Mouse (Mus musculus) CD4-positive, CD25-positive, alpha-beta regulatory T cell, adult 2 months (primary cell): ENCODE data around the gene Vdr.

Source experiments
- DNase-seq: peaks from one replicate; pipeline ENCODE4 v3.0.0-alpha.2; 2012; ENCODE audit warnings: low read depth, low spot score

Gene Vdr

DNA sequence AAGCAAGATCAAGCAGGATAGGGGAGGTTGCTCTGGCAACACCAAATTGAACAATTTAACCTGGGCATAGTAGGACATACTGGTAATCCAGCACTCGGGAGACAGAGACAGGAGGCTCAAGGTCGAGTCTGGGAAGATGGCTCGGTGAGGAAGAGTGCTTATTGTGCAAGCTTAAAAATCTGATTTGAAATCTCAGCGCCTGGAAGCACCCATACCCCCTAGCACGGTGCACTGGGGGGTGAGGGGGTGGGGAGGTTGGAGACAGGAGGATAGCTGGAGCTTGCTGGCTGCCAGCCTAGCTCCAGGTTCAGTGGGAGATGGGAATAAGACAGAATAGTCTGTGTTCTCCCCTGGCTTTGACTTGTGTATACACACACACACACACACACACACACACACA is 9.9 kb upstream of the Vdr start:
- DNase-seq = no peak

DNA sequence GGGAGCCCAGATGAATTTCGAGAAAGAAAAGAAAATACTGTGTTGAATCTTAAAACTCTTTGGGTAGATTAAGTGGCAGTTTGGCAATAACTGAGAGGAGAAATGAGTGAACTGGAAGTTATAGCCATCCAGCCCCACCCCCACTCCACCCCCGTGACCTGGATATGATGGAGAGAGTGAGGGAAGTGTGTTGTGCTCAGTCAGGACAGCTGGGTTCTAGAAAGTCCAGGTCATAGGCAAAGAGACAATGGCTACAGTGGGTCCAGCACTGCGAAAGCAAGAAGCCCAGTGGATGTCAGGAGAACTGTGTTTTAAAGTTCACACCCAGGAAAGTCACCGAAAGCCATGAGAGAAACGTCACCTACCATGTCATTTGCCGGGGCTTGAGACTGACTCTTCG is 8.8 kb upstream of the Vdr start:
- DNase-seq = no peak

DNA sequence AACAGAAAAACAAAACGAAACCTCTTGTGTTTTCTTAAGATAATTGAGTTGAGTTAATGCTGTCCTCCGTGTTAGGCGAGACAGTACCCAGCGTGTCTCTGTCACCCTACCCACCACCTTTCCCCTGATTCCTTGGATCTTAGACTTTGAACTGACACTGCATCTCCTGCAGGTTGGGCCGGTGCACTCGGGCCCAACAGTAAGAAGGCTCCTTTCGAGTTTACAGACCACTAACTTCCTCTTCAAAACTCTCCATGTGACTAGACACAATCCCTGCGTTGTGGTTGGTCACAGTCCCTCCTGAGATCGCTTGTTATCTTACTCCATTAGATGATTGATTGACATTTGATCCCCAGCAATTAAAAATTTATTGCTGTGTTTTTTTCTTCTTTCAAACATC is 7.6 kb upstream of the Vdr start:
- DNase-seq = no peak

DNA sequence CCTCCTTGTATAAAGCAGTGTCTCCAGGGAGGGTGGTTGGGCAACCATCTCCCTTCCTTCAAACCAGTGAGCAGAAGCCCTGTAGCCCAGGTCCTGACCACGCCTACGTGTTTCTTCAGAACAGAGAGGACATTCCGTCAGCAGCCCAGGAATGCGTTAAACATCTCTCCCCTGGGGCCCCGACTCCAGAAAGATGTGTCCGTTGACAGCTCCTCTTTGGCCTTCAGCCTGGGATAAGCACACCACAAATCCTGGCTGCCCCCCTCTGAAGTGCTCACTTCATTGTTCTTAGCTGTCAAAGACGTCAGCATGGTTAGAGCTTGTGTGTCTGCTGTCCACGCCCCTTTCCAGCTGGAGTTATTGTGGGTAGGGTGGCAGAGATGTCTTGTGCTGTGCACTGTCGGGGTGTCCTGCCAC is 3.9 kb upstream of the Vdr start:
- no peak for DNase-seq

DNA sequence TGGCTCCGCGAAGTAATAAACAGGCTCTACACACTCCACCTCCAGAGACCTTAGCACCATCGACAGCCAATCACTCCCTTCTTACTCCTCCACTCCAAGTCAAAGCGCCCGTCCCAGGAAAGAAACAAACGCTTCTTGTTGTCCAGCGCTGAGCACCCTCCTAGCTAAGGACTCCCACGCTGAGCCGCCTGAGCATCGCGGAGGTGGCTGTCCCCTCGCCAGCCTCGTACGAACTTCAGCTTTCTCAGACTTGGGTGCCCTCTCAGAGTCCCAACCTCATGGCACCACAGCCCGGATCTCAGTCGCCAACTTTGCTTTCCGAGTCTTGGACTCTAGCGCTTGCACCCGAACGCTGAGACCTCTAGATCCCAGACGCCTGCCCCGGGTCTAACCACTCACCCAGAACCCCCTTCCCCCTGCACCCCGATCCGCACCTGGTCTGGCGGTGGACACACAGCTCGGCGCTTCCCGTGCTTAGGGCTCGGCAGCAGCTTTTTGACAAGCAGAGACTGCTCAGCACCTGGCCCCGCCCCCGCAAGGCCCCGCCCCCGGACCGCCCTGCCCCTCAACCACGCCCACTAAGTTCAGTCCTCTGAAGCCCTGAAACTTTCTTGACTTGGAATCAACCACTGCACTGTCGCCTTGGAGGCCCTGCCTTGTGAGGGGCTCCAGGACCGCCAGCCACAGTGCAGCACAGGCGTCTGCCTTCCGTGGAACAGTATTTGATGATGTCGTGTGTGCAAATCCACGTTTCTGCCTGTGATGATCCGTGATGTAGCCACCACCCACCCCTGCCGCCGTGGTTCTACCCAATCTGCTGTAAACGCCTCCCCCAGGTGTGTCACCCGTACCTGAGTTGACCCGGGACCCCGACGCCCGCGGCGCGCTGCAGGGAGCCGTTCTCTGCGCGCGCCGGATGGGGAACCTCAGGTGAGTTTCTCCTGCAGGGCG is 2.4 kb downstream of the Vdr start:
- peak; percentile 84 for DNase-seq

DNA sequence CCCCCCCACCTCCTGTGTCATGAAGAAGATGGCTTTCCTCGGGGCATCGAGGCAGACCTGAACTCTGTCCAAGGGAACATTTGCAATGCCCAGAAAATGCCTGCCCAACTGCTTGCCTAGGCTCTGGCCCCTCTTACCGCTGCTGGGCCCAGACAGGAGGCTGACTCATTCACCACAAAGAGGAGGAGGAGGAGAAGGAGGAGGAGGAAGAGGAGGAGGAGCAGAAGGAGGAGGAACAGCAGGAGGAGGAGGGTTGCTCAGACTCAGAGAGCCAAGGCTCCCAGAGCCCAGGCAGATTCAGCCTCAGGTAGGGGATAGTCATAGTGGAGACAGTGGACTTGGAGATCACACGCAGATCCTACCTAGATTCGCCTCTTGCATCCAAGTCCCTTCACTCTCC is 3.2 kb downstream of the Vdr start:
- DNase-seq = peak; percentile 28

DNA sequence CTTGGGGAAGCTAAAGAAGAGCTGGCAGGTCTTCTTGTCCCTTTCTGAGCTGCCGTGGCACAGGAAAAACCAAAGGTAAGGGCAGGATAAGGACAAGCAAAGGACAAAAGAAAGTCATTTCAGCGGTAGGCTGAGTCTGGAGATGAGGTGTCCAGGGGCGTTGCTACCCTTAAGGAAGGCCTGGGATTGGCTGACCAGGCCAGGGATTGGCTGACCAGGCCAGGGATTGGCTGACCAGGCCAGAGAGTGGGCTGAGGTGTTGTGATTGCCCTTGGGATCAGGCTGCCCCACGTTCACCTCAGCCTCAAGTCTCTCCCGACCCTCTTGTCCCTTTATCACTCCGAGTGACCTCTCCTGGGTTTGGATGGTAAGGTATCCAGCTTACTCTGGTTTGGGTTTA is 5.1 kb downstream of the Vdr start:
- no peak for DNase-seq

DNA sequence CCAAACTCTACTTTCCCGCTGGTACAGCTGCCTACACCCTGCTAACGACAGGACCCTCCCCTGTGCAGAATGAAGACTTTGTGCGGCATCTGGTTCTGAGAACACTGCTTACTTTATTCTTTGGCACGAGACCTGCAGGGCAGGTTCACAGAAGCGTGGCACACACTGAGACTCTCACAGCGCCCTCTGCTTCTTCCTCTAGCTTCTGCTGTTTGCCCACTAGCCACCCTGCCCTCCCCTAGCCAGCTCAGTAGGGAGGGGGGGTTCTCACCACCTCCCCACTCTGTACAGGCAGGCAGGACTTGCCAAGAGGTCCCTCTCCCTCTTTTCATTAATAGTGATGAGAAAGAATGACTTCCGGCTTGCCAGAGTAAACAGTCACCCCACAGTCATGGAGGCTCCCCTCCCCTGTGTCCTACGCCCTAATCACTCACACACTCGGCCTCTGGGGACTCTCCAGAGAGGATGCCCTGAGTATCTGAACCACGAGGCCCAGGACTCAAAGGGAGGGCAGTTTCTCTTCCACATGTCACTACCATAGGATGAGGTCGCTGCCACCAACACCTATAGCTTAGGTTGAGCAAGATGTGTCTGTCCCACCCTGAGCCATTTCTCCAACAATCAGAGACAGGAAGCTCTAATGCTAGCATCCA is 6.0 kb downstream of the Vdr start:
- DNase-seq = no peak

DNA sequence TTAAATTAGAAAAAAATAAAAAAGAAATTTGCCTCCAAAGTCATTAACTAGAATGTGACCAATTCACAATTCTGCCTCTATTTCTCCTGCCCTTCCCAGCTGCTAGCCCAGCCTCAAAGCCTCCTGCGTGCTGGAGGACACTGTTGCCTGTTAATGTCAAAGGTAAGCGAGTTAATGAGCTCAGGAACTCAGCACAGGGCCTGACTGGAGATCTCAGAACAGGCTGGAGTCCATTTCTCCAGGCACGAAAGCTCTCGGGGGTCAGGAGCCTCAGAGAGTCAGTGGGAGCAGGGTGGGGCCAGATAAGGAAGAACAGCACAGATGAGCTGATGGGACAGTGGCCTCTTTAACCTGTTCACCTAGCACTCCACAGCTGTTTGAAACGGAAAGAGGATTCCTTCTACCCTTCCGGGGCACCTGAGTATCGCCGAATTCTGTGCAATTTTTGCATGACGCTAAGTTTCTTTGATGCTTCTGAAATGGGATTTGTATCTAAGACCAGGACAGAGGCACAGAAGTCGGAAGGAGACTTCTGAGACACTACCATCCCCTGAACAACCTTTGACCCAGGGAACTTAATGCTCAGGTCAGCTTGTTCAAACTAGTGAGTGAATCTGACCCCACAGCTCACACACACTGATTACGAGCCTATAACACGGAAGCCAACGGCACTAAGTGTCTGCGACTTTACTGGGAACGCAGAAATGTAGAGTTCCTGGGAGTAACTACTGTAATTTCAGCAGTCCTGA is 7.0 kb downstream of the Vdr start:
- no peak for DNase-seq

DNA sequence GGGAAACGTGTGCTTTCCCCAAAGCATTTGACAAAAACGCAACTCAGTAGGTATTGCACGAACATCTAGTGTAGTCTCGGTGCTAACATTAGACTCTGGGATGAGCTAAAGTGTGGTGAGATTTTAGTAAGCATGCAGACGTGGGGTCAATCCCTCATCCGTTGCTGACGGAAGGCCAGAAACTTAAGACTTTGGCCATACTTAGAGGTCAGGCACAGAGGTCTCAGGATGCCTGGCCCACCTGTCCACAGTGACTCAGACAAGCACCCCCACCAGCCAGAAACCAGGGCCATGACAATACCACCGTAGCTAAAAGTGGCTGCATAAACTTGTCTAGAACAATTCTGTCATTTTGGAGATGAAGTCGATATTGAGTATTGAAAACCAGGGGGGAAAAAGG is 9.4 kb downstream of the Vdr start:
- no peak for DNase-seq

DNA sequence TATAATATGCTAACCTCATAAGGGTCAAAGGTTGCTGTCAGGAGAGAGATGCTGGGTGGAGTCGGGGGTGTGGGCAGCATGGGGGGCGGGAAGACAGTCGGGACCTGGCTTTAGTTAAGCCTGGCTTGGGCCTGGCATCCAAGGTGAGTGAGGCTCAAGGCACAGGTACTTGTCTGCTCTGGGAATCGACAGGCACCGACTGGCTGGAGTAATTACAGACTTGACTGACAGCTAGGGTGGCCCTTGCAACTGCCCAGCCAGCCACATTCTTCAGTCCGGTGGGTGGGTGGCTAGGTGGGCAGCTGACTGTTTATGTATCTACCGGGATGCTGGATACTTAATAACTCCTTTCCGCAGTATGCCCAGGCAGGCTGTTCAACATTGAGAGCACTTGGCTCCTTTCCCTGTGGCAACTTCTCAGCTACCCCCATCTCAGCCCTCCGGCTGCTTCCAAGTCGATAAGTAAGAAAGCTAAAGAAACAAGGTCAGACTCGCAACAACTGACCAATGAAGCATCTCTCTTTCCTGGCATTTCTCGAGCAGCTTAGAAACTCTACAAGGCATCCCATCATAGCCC is 10.0 kb downstream of the Vdr start:
- DNase-seq = no peak

DNA sequence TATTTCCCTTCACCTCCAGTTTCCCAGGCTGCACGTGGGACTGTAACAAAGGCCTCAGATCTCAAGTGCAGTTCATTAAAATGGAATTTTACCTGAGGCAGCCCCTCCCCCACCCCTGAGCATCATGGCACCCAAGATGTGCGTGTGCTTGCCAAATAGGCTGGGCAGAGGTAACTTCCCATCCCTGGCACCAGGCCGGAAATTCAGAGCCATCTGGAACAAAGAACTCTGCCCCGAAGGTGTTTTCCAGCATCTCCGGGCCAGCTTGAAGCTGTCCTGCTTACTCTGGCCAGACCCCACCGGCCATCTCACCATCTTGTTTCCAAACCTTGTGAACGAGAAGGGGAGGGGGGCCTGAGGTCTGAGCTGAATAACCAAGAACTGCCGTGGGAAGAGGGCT is 10.7 kb downstream of the Vdr start:
- no peak for DNase-seq

DNA sequence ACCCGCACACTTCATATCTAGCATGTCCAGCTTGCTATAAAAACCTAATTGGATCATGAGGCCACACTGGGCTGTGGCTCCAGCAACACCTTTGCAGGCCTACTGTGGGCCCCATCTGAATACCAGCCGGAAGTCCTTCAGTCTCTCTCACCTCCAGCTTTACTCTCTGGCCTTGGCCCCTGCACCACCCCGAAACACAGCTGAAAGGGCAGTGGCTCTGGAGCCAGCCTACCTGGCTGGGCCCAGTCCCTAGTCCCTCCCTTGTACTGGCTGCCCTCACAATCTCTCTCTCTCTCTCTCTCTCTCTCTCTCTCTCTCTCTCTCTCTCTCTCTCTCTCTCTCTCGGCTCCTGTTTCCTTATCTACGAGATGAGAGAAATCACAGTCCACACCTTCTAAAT is 11.6 kb downstream of the Vdr start:
- no peak for DNase-seq

DNA sequence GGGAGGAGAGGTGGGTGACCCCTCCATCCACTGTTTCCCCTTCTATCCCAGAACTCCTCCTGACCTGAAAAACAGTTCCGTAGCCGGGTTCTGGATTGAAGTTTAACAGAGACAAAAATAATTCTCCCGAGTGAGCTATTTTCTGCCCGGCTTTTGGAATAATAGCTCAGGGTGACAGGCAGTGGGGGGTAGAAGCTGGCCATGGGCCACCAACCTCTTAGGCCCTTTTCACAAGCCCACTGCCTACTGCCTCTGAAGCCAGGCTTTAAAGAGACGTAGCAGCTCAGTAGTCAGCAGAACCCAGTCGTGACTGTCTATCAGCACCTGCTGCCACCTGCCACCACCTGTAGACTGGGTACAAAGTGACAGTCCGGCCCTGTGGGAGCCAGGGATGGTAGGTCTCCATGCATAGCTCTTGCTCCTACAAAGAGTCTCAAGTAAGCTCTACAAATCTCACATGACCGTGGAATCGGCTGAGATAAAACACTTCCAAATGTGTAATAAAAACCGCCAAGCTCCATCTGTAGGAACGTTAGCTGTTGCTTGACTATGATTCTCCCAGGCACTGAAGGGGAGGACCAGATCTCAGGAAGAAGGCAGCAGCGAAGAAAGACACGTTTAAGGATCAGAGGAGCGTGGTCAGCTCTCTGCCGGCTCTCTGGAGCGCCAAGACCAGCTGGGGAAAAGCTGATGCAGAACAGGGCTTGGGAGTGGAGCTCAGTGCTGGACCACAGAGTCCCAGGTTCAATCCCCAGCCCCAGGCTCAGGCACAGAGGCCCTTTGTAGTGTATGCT is 13.4 kb downstream of the Vdr start:
- DNase-seq = no peak

DNA sequence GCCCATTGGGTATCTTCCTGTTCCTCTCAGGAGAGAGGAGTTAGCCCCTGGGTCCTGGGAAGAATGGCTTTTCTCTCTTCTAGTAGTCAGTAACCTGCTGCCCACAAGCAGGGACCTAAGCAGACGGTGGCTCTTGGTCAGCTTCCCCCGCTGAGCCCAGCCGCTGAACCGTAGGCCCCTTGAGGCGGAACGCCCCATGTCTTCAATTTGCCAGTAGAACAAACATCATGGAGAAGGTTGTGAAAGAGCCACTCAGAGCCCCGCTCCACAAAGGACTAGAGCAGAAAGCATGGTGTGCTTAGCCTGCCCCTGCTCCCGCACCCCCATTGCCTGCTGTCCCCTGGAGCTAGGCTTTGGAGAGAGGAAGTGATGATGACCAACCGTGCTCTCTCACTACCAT is 14.1 kb downstream of the Vdr start:
- no peak for DNase-seq

DNA sequence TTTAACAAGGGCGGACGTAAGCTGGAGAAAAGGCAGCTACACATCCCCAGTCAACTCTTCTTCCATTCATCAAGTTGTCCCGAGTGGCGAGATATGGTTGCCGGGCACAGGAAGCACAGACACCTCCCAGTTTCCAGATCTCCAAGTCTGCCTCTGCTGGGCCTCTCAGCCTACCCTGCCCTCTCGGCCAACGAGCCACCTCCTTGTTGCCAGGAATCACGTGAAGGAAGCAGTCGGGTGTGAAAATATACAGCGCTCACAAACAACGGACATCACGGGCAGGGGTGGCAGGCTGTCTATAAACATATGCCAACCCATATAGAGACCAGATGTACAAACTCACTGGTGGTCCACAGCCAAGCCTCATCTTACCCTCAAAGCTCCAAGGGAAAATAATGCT is 14.6 kb downstream of the Vdr start:
- no peak for DNase-seq

DNA sequence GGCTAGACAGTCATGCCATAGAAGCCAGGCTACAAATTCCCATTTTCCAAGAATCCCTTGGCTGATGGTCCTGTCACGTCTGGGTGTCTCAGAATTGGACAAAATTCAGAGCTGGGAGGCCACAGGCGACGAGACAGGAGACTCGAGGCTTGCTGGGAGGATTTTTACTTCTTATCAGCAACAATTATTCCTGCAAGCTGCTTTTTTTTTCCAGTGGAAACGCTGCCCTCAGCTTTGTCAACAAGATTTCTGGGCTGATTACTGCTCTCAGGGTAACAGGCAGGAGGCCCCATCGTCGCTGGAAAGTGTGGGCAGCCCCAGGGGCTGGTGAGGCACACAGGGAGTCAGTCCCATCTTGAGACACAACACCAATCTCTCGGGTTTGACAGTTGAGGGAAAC is 17.9 kb downstream of the Vdr start:
- no peak for DNase-seq

DNA sequence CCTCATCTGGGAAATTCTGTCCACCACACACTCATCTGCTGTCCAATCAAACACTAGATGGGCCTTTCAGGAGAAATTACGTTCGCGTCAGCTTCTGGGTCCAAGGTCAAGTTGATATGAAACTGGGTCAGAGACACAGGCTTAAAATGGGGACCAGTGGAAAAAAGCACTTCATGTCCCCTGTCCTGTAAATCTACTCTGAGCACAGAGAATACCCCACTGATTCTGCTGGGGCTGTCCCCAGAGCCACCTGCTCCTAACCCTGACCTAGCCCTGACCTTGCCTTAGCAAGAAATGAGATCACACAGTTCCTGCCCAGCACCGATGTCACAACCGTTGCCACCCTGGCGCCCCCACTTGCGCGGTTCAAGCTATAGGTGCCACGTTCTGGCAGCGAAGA is 20.0 kb downstream of the Vdr start:
- no peak for DNase-seq

DNA sequence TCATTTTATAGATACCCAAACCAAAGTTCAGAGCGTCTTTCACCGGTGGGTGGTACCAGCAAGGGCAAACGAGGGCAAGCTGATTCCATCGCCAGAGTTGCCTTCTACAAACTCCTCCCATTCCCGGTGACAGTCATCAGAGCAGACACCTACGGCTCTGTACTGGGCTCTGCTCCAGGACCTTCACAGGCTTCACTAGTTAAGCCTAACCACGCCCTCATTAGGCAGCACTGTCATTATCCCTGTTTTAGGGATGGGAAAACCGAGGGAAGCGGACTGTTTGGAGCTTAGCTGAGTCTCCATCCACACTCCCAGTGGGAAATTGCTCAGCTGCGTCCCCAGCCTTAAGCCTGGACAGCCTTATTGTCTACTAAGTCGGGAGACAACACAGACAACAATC is 20.4 kb downstream of the Vdr start:
- DNase-seq = no peak

DNA sequence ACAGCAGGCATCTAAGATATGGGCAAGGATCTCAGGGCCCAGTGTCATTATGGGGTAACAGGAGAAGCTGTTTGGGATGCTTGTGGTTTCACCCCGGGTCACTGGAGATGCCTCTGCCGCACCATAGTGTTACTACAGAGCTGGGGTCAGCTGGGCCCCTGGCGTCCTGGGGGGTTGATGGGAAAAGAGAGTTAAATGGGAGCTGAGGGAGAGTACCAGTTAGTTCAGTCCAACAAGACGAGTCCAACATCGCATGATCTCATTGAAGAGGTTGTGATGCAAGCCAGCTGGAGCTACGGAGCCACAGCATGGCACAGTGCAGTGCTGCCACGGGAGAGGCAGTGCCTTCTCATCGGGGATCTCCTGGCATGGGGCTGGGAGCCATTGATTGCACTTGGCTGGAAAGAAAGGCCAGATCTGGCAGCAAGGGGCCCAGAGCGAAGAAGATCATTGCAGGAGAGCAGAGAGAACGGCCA is 22.9 kb downstream of the Vdr start:
- DNase-seq = no peak

DNA sequence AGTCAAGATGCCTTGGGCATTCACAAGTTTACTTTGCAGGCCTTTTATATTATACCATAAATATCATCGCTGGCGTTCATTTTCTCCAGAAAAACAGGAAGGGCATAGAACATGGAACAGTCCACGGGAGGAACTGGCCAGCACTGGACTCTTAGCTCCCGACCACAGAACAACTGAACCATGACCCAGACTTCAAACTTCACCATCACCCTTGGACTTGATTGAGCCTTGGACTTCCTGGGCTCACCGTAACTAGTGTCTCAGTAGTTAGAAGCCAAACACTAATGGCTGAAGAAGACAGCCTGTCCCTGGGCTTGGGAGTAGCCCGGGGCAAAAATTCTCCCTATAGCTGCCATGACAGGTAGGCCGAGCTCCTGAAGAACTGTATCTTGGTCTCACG is 29.0 kb downstream of the Vdr start:
- DNase-seq = no peak
